Comparison of ENCODE assay signal across 3 mouse cellular contexts in the genomic region with DNA sequence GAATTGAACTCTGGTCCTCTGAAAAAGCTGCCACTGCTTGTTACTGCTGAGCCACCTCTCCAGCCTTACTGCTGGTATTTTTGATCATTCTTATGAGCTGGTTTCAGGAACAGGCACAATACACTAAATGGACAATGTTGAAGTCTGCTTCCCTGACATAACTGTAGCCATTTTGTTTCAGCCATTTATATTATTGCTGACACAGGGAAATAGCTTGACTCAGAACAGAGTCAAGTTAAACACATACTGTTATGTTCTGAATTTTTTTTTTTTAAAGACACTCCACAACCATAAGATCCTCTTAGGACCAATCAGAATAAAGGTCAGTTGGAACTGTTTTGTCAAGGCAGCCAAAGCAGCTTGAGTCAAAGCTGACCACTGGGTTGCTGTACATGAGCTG.
TF ChIP-seq lines count a peak whose summit lies in the region.

No protein-coding gene starts in this region.

TF ChIP-seq in CH12.LX, 34 proteins besides CTCF, POLR2A, EP300 and RAD21 (continued from another document):
- peak; percentile 72; the same call in 1 of the 2 replicates for TF ChIP-seq MAFK (IDR thresholded peaks at IDR 0.05; ENCODE audit: insufficient replicate concordance, low read length)

TF ChIP-seq in ES-E14, 5 proteins besides CTCF, POLR2A, EP300 and RAD21 (continued from another document):
- TF ChIP-seq MAFK (IDR thresholded peaks at IDR 0.05; ENCODE audit: insufficient read depth, low read depth, low read length) = peak; percentile 74; the same call in 1 of the 2 replicates

TF ChIP-seq in MEL, 35 proteins besides CTCF, POLR2A, EP300 and RAD21:
- TF ChIP-seq SMC3 (IDR thresholded peaks at IDR 0.05; ENCODE audit: low read depth, low read length) (no peak), MAFK (IDR thresholded peaks at IDR 0.05; ENCODE audit: borderline replicate concordance, low read depth, low read length) (peak; percentile 53; the same call in 1 of the 2 replicates)
